Mouse (Mus musculus) hindbrain, embryonic 11.5 days (tissue): ENCODE measurements around the gene Nxnl2. TPM values are rescaled to one million over a fixed set of nuclear protein-coding genes. Genes with fewer than 3 reads are reported as not detected.
"Not testable (repeated sequence)": the region's sequence is repeated elsewhere in the genome, so short reads cannot be mapped to it uniquely, and the experiment has no call there.

Experiments
- ATAC-seq: fragments of 200-750 bp; cut with Nextera tagmentation; 2 replicates; pipeline ENCODE4 v1.8.0; 2017; ENCODE audit warnings: mild to moderate bottlenecking, moderate TSS enrichment, moderate library complexity; ENCODE audit not compliant: low FRiP score
- DNase-seq: peaks from one replicate; pipeline ENCODE4 v3.0.0-alpha.2; 2015; ENCODE audit warnings: low spot score
- H3K27ac ChIP-seq: fragments of 300-500 bp; sonication (generic); 2 replicates; pipeline ENCODE4 v1.5.1; 2014; ENCODE audit warnings: mild to moderate bottlenecking, low read depth, low read length
- H3K27me3 ChIP-seq: fragments of 300-500 bp; sonication (generic); 2 replicates; pipeline ENCODE4 v1.6.1; 2014; ENCODE audit warnings: mild to moderate bottlenecking, low read length, moderate library complexity, mixed read lengths; ENCODE audit not compliant: control insufficient read depth, insufficient read depth
- H3K36me3 ChIP-seq: fragments of 300-500 bp; sonication (generic); 2 replicates; pipeline ENCODE4 v1.6.1; 2014; ENCODE audit warnings: mild to moderate bottlenecking, low read length, moderate library complexity, mixed read lengths; ENCODE audit not compliant: control insufficient read depth, insufficient read depth
- H3K4me1 ChIP-seq: fragments of 300-500 bp; sonication (generic); replicated peaks from 2 replicates; pipeline ENCODE4 v1.6.1; 2014; ENCODE audit warnings: low read length, mixed read lengths; ENCODE audit not compliant: control insufficient read depth, insufficient read depth
- H3K4me2 ChIP-seq: fragments of 300-500 bp; sonication (generic); replicated peaks from 2 replicates; pipeline ENCODE4 v1.6.1; 2014; ENCODE audit warnings: mild to moderate bottlenecking, low read depth, low read length
- H3K4me3 ChIP-seq: fragments of 300-500 bp; sonication (generic); 2 replicates; pipeline ENCODE4 v1.5.1; 2014; ENCODE audit warnings: low read depth, low read length
- H3K9ac ChIP-seq: fragments of 300-500 bp; sonication (generic); 2 replicates; pipeline ENCODE4 v1.6.1; 2014; ENCODE audit warnings: low read depth, low read length
- H3K9me3 ChIP-seq: fragments of 300-500 bp; sonication (generic); 2 replicates; pipeline ENCODE4 v1.6.1; 2016; ENCODE audit warnings: low read length; ENCODE audit not compliant: control insufficient read depth
- WGBS: fragments of 180-500 bp; shearing (Covaris S2); extraction: QIAGEN DNeasy Blood & Tissue Kit; methylation state at CpG from one replicate; pipeline ENCODE4 v1.1.7; 2014; 5-methylcytosine and 5-hydroxymethylcytosine counted together
- polyA plus RNA-seq: library from polyadenylated mRNA; unstranded; fragments of >200 nt; fragmentation: Nextera tagmentation; extraction: Ambion mirVana; gene quantifications from 2 replicates; pipeline ENCODE4 v1.2.1, GENCODE M21; 2014

Nxnl2 gene
- polyA plus RNA-seq, 1 experiment from 2014 or later: 0.43 TPM

DNA sequence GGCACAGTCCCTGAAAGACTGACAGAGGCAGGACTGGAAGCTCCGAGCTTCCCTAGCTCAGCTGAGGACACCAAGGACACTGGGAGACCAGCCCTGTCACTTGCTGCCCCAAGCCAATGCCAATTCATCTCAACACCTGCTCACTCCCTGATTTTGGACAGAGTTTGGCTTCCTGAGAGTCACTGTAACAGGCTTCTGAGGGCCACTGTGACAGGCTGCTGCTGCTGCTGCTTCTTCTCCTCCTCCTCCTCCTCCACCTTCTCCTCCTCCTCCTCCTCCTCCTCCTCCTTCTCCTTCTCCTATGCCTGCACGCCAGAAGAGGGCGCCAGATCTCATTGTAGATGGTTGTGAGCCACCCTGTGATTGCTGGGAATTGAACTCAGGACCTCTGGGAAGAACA, 19.5 kb downstream of the Nxnl2 start:
- no peaks in the 10 kb centered on the region for H3K27me3 ChIP-seq
- no peaks in the 10 kb centered on the region for H3K36me3 ChIP-seq
- no peak overlapping the region for H3K9ac ChIP-seq
- no peaks in the 10 kb centered on the region for H3K4me1 ChIP-seq
- WGBS: 62% methylated on average over 2 of the region's 3 CpGs
- H3K27ac ChIP-seq: no peak overlapping the region
- ATAC-seq: no peak
- no peak for DNase-seq
- H3K4me2 ChIP-seq: no peak overlapping the region
- H3K4me3 ChIP-seq: no peak overlapping the region
- H3K9me3 ChIP-seq: no peaks in the 10 kb centered on the region

DNA sequence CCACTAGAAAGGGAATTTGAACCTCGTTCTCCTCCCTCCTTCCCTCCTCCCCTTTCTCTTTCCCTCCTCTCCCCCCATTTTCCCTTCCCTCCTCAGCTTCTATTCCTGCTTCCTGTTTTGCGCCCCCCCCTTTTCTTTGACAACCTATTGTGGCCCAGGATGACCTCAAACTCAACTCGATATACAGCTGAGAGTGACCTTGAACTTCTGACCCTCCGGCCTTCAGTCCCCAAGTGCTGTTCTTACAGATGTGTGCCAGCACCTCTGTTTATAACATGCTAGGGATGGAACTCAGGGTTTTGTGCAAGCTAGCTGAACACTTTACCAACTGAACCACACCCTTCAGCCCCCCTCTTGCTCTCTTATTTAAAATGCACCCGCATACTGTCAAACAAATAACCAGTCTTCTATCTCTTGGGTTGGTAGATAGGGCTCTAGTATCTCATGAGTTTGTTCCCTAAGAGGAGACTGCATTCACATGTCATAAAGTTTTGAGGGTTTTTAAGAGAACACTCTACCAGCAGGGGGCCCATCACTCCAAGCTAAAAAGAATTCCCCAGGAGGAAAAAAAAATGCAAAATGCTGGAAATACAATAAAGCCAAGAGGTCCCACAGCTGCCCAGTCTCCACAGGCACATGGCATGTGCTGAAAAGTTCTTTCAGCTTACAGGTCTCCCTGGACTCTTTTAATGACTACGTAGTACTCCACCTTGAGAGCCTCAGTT, 20.8 kb downstream of the Nxnl2 start:
- Histone ChIP-seq H3K36me3 (no peaks in the 10 kb centered on the region), H3K4me3 (no peak overlapping the region), H3K4me2 (no peak overlapping the region), H3K9me3 (no peaks in the 10 kb centered on the region), H3K9ac (no peak overlapping the region), H3K27ac (no peak overlapping the region), H3K4me1 (no peaks in the 10 kb centered on the region), H3K27me3 (no peaks in the 10 kb centered on the region)
- DNase-seq (no peak), ATAC-seq (no peak)
- WGBS: 86% methylated on average over 6 of the region's 6 CpGs

DNA sequence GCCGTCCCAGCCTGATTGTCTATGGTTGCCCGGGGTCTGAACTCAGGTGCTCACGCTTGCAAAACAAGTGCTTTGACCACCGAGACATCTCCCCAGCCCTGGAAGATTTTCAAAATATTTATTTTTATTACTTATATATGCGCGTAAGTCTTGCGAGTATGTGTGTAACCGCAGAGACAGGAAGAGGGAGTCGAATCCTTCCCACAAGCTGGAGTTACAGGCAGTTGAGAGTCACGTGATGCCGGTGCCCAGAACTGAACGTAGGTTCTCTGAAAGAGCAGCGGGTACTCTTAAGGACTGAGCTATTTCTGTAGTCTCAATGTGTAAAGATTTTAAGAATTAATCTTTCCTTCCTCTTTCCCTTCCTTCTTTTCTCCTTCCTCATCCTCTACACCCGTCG, 23.1 kb downstream of the Nxnl2 start:
- no peaks in the 10 kb centered on the region for H3K27me3 ChIP-seq
- ATAC-seq (no peak), DNase-seq (no peak)
- no peak overlapping the region for H3K27ac ChIP-seq
- no peaks in the 10 kb centered on the region for H3K36me3 ChIP-seq
- 92% methylated on average over 15 of the region's 15 CpGs for WGBS
- H3K4me1 ChIP-seq: no peaks in the 10 kb centered on the region
- no peak overlapping the region for H3K4me2 ChIP-seq
- no peak overlapping the region for H3K4me3 ChIP-seq
- no peaks in the 10 kb centered on the region for H3K9me3 ChIP-seq
- no peak overlapping the region for H3K9ac ChIP-seq

- no peak overlapping the region for H3K9ac ChIP-seq
- DNase-seq (no peak), ATAC-seq (no peak)
- H3K36me3 ChIP-seq: no peaks in the 10 kb centered on the region
- no peaks in the 10 kb centered on the region for H3K27me3 ChIP-seq
- no peak overlapping the region for H3K4me3 ChIP-seq
- H3K4me2 ChIP-seq: no peak overlapping the region
- H3K4me1 ChIP-seq: no peaks in the 10 kb centered on the region
- H3K27ac ChIP-seq: no peak overlapping the region
- H3K9me3 ChIP-seq: no peaks in the 10 kb centered on the region
- 84% methylated on average over 3 of the region's 3 CpGs for WGBS
These were observed 26.9 kb downstream of the Nxnl2 start for GRCm38 (mm10) chr13:51197699-51198098.

GRCm38 (mm10) chr13:51198186-51198585, 27.4 kb downstream of the Nxnl2 start:
- no peaks in the 10 kb centered on the region for H3K36me3 ChIP-seq
- no peak overlapping the region for H3K4me2 ChIP-seq
- H3K9me3 ChIP-seq: no peaks in the 10 kb centered on the region
- H3K4me3 ChIP-seq: no peak overlapping the region
- no peaks in the 10 kb centered on the region for H3K27me3 ChIP-seq
- no peak overlapping the region for H3K9ac ChIP-seq
- no peaks in the 10 kb centered on the region for H3K4me1 ChIP-seq
- no peak overlapping the region for H3K27ac ChIP-seq
- DNase-seq (no peak), ATAC-seq (no peak)
- WGBS: 83% methylated on average over 5 of the region's 5 CpGs

GRCm38 (mm10) chr13:51201985-51202843, 31.4 kb downstream of the Nxnl2 start:
- WGBS: 59% methylated on average over 22 of the region's 36 CpGs
- not testable (repeated sequence) for H3K9me3 ChIP-seq, H3K4me3 ChIP-seq, H3K27me3 ChIP-seq, H3K4me1 ChIP-seq, H3K27ac ChIP-seq, H3K36me3 ChIP-seq, H3K9ac ChIP-seq, DNase-seq
- peak overlapping the region; percentile 42 for H3K4me2 ChIP-seq
- peak; percentile 56; the same call in 1 of the 2 replicates for ATAC-seq

DNA sequence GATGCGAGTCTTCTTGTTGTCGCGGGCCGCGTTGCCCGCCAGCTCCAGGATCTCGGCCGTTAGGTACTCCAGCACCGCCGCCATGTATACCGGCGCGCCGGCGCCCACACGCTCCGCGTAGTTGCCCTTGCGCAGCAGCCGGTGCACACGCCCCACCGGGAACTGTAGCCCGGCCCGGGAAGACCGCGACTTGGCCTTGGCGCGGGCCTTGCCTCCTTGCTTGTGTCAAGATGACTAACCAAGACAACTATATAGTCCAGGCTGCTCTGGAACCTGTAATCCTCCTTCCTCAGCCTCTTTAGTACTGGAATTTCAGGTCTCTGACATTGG, 32.0 kb downstream of the Nxnl2 start:
- Histone ChIP-seq H3K4me2 (peak overlapping the region; percentile 42), H3K4me3 (peak overlapping the region; percentile 21)
- not testable (repeated sequence) for DNase-seq, H3K4me1 ChIP-seq, H3K36me3 ChIP-seq, H3K27me3 ChIP-seq, H3K9ac ChIP-seq, H3K27ac ChIP-seq, H3K9me3 ChIP-seq
- peak; percentile 59 for ATAC-seq
- 3% methylated on average over 28 of the region's 28 CpGs for WGBS

DNA sequence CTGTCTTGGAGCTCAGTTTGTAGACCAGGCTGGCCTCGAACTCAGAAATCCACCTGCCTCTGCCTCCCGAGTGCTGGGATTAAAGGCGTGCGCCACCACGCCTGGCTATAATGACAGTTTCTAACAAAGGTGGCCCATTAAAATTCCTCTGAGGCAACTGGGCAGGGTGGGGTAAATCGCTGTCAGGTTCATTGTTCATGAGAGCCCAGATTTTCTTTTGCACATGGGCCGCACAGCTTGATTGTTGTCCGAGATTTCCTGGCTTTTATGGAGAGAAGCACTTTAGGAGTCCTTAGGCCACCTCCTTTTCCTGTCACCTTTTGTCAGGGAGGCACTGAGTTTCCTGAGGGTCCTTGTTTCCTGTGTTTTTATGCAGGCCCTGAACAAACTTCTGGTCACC, 32.6 kb downstream of the Nxnl2 start:
- 86% methylated on average over 8 of the region's 8 CpGs for WGBS
- ATAC-seq (no peak), DNase-seq (no peak)
- Histone ChIP-seq H3K4me3 (no peak overlapping the region), H3K36me3 (no peaks in the 10 kb centered on the region), H3K9ac (no peak overlapping the region), H3K4me2 (no peak overlapping the region), H3K27ac (no peak overlapping the region), H3K4me1 (no peaks in the 10 kb centered on the region), H3K9me3 (no peaks in the 10 kb centered on the region), H3K27me3 (no peaks in the 10 kb centered on the region)

GRCm38 (mm10) chr13:51204081-51204480, 33.3 kb downstream of the Nxnl2 start:
- not testable (repeated sequence) for H3K27me3 ChIP-seq, H3K9ac ChIP-seq, H3K36me3 ChIP-seq, H3K4me3 ChIP-seq, DNase-seq, ATAC-seq, H3K9me3 ChIP-seq, H3K4me1 ChIP-seq, H3K4me2 ChIP-seq, H3K27ac ChIP-seq
- WGBS: 93% methylated on average over 11 of the region's 11 CpGs
